Mouse (Mus musculus) liver, adult (tissue): ENCODE measurements around the gene Map2k2.

Source experiments
- GATA4 ChIP-seq: IDR thresholded peaks from 2 replicates; pipeline ENCODE4 v1.6.1; 2014; ENCODE audit warnings: mild to moderate bottlenecking, low read length; ENCODE audit not compliant: insufficient replicate concordance

Map2k2 gene

DNA sequence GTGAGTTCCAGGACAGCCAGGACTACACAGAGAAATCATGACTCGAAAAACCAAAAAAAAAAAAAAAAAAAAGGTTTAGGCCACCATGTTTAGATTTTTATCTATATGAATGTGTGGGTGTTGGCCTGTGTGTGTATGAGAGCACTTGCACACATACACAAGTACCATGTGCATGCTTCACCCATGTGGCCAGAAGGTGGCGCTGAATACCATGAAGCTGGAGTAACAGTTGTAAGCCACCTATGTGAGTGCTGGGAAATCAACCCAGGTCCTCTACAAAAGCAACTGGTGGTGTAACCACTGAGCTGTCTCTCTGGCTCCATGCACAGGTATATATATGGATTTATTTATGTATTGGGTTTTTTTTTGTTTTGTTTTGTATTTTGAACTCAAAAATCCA, 18.7 kb upstream of the Map2k2 start:
- TF ChIP-seq GATA4 = no peak

DNA sequence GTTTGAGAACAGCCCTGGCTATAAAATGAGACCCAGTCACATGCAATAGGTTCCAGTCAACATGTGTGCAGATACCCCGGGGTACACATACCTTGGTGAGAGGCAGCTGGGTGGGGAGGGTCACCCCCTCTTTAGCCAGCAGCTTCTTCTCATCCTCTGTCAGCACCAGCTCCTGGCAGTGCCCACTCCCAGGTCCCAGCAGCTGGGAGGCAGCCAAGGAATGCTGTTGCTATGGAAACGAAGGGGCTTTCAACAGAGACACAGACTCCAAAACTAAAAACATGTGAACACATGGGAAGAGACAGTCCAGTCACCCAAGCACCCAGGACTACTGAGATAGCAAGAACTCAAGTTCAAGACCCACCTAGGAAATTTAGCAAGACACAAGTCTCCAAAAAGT, 16.5 kb upstream of the Map2k2 start:
- no peak for TF ChIP-seq GATA4

DNA sequence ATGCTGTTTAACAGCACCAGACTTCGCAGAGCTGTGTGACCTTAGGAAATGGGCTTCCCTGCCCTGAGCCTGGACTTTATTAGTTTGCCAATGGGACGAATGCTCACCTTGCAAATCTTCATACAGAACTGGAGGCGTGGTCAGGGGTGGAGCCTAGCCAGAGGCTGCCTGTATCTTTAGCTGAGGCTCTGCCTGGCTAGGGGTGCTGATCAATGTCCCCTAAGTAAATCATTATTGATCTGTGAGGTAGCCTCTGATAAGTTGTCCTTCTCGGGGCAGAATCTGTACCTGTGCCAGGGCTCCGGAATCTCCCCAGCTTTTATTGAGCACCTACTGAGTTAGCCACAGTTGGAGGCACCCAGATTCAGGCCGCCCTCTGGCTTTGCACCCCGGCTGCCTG, 15.1 kb upstream of the Map2k2 start:
- peak; percentile 43; the same call in 1 of the 2 replicates for TF ChIP-seq GATA4

DNA sequence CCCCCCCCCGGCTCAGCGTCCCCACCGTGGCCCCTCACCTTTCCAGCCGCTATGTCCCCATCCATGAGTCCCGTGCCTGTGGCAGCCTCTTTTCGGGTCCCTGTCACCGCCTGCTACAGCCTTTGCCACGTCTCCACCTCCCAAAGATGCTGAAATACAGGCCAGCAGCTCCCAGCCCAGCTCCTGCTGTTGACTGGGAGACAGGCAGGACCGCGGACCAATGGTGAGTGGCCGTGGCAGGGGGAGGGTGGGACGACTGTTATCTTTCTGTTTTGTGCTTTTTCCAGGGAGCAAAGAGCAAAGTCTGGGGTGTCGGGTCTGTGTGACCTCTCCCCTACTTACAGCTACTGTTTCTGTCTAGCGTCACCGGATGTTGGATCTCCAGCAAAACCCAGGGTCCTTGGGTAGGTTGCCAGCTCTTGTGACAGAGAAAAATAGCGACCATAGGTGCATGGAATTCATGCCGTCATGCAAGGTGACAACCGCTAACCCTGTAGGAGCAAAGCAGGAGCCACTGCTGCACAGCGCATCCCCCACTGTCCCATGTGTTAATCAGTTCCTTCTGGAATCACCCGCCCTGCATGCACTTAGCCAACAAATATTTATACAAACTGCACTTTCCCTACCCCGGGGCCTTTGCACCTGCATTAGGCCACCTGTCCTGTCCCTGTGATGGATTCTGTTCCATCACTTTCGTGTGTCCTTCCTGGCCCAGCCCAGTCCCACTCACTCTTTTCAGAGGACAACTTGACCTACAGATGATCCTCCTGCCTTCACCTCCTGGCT, 13.1 kb upstream of the Map2k2 start:
- TF ChIP-seq GATA4 = peak; percentile 98

DNA sequence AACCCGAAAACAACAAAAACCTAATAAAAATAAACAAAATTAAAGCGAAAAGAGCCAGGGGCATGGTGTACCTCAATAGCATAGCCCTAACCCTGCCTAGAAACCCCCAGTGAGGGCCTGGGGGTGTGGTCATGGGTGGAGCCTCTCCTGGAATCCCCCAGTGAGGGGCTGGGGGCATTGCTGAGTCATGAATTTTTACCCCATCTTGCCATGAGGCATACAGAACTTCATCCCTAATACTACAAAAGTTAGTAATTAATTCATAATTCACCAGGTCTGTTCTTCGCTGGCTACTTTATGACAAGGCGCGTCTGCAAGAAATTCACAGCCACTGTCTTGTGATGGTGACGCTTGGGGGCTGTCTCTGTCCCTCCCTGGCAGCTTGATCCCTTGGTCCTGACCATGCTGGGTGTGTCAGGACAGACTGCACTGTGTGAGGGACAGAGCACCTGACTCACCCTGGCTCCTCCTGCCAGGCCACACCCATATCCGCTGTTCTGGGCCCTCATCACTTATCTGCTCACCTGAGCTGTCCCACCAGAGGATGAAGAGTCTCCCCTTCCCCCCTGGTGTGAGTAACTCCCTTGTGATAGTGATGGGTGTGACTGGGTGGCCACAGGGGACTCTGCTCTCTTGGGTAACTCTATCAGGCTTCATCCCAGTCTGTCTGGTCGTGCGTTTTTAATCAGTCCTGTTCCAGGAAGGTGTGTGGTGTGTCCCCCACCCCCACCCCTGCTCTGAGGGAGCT, 10.6 kb upstream of the Map2k2 start:
- no peak for TF ChIP-seq GATA4

DNA sequence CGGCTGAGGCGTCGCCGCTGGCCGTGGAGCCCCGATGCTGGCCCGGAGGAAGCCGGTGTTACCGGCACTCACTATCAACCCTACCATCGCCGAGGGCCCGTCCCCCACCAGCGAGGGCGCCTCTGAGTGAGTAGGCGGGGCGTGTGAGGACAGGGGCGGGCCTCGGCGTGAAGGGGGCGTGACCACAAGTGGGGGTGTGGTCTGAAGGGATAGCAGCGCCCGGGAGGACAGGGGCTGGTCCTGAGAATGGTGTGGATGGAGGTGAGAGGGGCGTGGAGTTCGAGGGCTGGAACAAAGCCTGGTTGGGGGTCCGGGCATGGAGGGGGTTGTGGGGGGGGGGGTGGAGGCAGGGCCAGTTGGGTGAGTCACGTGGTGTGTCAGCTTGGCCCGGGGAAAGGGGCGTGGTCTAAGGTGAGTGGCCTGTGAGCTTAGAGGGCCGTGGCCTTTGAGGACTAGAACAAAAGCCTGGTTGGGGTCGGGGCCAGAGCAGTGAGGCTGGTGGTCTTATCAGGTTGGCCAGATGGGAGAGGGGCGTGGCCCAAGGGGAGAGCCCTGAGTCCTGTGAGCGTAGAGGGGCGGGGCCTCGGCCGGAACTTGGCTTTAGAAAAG, 502 bp downstream of the Map2k2 start:
- TF ChIP-seq GATA4 = peak; percentile 87; the same call in 1 of the 2 replicates

DNA sequence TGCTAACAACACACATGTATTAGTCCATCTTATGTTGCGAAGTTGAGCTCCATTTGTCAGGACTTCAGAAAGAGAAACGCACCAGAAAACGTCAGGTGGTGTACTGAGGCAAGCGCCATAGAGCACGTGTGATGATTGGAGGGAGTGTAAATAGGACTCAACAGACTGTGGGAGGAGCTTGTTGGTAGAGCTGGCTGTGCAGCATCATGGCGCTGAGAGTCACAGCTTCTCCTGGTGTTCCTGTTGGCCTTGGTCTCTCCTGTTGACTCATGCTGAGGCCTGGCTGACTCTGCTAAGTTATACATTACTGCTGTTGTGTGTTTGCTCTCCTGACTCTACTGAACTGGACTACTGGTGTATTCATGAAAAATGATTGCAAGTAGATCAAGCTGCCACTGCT, 7.2 kb downstream of the Map2k2 start:
- TF ChIP-seq GATA4 = no peak

DNA sequence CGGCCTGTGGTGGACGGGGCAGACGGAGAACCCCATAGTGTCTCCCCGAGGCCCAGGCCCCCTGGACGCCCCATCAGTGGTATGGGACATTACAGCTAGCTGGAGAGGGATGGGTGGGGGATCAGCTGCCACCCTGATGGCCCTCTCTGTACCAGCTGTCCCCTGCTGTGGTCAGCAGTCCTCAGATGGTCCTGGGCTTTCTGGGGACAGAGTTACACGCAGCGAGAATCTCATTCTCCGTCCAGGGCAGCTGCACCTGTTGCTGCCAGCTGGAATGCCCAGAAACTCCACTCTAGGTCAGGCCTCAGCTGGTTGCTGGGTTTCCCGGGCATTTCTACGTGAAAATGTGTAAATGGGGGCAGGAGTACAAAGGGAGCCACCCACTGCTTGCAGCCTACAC, 13.9 kb downstream of the Map2k2 start:
- no peak for TF ChIP-seq GATA4

DNA sequence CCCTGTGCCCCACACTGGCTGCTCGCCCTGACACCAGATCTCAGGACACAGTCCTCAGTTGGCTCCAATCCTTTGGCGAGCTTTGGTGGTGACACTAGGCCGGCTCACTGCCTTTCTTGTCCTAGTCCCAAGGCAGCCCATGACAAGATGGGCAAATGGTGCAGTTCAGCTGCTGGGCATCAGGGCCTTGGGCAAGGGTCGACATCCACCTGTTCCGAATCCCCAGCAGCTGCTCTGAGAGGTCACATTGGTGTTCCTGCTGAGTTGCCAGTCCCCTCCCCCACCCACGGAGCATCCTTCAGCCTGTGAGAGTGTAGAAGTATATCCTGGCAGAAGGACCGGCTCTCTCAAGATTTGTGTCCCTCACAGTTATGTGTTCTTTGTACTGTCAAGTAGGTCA, 14.9 kb downstream of the Map2k2 start:
- no peak for TF ChIP-seq GATA4

DNA sequence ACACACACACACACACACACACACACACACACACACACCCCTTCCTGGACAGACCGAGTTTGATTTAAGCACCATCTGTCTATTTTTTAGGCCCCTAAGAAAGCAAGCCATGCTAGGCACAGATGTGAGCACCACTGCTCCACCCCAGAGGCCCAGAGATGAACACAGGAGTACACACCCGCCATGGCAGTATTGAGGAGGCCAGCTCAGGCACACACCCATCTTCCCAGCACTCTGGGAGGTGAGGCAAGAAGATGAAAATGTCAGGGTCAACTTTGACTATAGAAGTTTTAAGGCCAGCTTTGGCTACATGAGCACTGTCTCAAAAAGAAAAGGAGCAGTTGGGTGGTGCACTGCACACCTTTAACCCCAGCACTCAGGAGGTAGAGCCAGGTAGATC, 17.2 kb downstream of the Map2k2 start:
- no peak for TF ChIP-seq GATA4

DNA sequence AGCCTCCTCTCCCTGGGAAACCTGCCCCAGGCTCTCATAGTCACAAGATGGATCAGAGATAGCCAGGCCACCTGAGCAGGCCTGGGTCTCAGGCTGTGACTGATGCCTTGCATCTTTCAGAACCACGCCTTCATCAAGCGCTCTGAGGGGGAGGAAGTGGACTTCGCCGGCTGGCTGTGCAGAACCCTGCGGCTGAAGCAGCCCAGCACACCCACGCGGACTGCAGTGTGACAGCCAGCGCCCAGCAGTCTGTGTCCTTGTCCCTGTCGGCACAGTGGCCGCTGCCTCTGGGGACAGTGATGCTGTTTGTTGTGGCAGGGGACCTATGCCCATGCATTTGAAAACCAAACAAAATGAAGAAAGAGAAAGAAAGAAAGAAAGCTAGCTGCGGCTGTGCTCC, 17.8 kb downstream of the Map2k2 start:
- no peak for TF ChIP-seq GATA4

DNA sequence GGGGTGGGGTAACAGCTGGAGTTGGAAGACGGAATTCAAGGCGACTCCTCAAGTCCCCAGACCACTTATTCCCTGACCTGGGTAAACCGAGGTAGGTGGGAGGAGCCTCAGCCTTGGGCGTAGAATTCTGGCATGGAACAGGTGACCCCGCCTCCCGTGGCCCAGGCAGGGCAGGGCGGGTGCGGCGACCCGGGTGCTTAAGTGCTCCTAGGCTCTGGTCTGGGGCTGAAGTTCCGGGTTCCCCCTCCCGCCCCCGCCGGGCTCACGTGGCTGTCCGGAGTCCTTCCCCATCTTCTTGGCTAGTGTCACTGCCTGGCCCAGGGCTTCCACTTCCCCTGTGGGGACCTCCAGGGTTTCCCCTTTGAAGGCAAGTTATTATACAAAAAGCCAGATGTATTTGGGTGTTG, 28.5 kb downstream of the Map2k2 start:
- TF ChIP-seq GATA4 = peak; percentile 8; the same call in 1 of the 2 replicates

DNA sequence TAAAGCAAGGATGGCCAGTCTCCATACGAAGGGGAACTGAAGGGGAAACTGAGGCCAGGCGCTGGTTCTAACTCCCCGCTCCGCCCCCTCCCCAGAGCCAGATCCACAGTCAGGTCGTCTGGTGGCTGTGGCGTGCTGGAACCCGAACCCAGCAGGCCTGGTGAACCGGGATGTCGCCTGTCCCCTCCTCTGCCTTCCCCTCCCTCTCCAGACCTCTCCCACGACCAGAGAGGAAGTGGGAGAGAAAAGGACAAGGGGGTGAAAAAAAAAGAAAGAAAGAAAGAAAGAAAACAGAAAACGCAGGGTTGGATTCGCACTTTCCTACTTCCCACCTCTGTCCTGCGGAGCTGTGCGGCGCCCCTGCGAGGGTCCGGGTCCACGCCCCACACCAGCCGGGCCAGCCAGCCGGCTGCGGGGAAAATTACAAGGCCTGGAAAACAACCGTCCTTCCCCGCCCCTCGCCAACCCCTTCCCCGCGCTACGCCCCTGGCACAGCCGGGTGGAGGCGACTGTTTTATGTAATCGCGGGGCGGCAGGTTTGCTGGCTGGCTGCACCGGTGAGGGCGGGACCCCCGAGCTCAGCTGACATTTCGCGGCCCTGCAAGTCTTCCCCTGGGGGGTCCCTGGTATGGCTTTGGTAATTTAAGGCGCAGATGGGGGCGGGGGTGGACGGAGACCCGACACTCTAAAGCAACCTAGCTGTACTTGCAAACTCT, 29.4 kb downstream of the Map2k2 start, which contains the start of gene Zbtb7a:
Gene Zbtb7a, plus strand, starts transcription at position 255 of the 716 bp plus-strand sequence.
- no peak for TF ChIP-seq GATA4

DNA sequence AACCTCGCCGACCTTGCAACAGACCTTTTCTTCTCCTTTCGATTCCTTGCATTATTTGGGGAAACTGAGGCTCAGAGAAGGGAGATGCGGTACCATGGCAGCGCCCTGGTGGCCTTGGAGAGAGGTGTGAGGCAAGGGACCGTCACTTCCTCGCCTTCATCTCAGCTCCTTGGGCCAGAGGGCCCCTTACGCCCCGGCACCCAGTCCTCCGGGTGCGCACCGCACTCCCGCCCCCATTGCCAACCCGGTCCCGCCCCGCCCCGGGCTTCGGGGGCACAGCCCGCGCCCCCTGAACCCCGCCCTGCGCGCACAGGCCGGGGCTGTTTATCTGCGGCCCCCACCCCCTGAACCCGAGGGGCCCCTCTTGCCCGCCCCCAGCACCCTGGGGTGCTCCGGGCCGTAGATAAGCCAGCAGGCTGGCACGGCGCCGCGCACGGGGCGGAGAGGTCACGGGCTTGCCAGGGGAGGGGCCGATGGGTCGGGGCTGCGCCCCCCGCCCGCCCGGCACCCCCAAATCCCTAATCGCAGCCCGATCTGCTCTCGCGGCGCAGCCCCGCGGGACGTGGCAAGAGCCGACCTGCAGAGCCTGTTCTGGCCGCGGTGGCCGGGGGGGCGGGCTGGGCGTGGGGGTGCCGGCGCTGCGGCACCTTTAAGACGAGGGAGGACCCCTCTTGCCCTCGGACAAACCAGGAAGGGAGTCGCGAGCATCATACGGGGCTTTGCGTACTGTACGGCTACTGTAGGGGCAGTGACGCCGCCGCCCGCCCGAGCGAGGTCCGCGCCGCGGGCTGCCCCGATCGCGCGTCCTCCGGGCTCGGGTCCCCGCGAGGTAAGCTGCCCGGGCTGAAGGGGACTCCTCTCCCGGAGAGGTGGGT, 30.4 kb downstream of the Map2k2 start:
- TF ChIP-seq GATA4 = peak; percentile 39; the same call in 1 of the 2 replicates
